Mouse (Mus musculus) heart, adult 2 months (tissue): ENCODE measurements at regions not wholly inside any gene's neighbourhood (a gene's known extent, or its start where the extent isn't known, plus 50 kb on each side); places are given as distances from the start of the nearest gene placed in this dataset.

Experiments
- CTCF ChIP-seq: fragments of 200-600 bp; IDR thresholded peaks from 2 replicates; pipeline ENCODE4 v1.8.1; 2022; ENCODE audit warnings: antibody characterized with exemption, mild to moderate bottlenecking, moderate library complexity
- POLR2A ChIP-seq: fragments of 200-500 bp; IDR thresholded peaks from 2 replicates; pipeline ENCODE4 v1.6.1; 2011; ENCODE audit warnings: mild to moderate bottlenecking, low read depth, low read length, control low read depth; ENCODE audit not compliant: insufficient read depth

- TF ChIP-seq POLR2A (no peak), CTCF (no peak)
These were observed 183.1 kb upstream of the Pdcd1 start for GRCm38 (mm10) chr1:94235426-94235825.
